Mouse (Mus musculus): ENCODE measurements around the gene Syne3.
A peak's percentile ranks its signal among the peaks of the same experiment; 100 is the strongest.

The Syne3 gene

GRCm38 (mm10) chr12:105000487-105001283 lies 8.9 kb downstream of the Syne3 start:
- no peak for DNase-seq (ENCODE audit: low read depth, low spot score)

GRCm38 (mm10) chr12:104999171-104999570 lies 10.4 kb downstream of the Syne3 start:
- DNase-seq (ENCODE audit: low read depth, low spot score) = peak; percentile 68

GRCm38 (mm10) chr12:104998541-104998940 lies 11.1 kb downstream of the Syne3 start:
- no peak for DNase-seq (ENCODE audit: low read depth, low spot score)

GRCm38 (mm10) chr12:104997641-104998293 lies 11.8 kb downstream of the Syne3 start:
- DNase-seq (ENCODE audit: low read depth, low spot score) = peak; percentile 51

- DNase-seq (ENCODE audit: low read depth, low spot score) = no peak
Observed at GRCm38 (mm10) chr12:104997159-104997558, 12.4 kb downstream of the Syne3 start.

GRCm38 (mm10) chr12:104996012-104996728 lies 13.4 kb downstream of the Syne3 start:
- DNase-seq (ENCODE audit: low read depth, low spot score) = no peak

- no peak for DNase-seq (ENCODE audit: low read depth, low spot score)
Observed at GRCm38 (mm10) chr12:104995259-104995876, 14.2 kb downstream of the Syne3 start.

- no peak for DNase-seq (ENCODE audit: low read depth, low spot score)
Observed at GRCm38 (mm10) chr12:104992838-104993237, 16.8 kb downstream of the Syne3 start.

GRCm38 (mm10) chr12:104992123-104992741 lies 17.4 kb downstream of the Syne3 start:
- DNase-seq (ENCODE audit: low read depth, low spot score) = no peak

- no peak for DNase-seq (ENCODE audit: low read depth, low spot score)
Observed at GRCm38 (mm10) chr12:104990741-104991454, 18.7 kb downstream of the Syne3 start.

GRCm38 (mm10) chr12:104987936-104988335 lies 21.7 kb downstream of the Syne3 start:
- DNase-seq (ENCODE audit: low read depth, low spot score) = no peak

GRCm38 (mm10) chr12:104986781-104987180 lies 22.8 kb downstream of the Syne3 start:
- no peak for DNase-seq (ENCODE audit: low read depth, low spot score)

GRCm38 (mm10) chr12:104986001-104986400 lies 23.6 kb downstream of the Syne3 start:
- DNase-seq (ENCODE audit: low read depth, low spot score) = no peak

GRCm38 (mm10) chr12:104985088-104985487 lies 24.5 kb downstream of the Syne3 start:
- peak; percentile 77 for DNase-seq (ENCODE audit: low read depth, low spot score)

GRCm38 (mm10) chr12:104983476-104983875 lies 26.1 kb downstream of the Syne3 start:
- no peak for DNase-seq (ENCODE audit: low read depth, low spot score)

GRCm38 (mm10) chr12:104978943-104979723 lies 30.5 kb downstream of the Syne3 start:
- DNase-seq (ENCODE audit: low read depth, low spot score) = no peak

- DNase-seq (ENCODE audit: low read depth, low spot score) = peak; percentile 14
Observed at GRCm38 (mm10) chr12:104978420-104978819, 31.2 kb downstream of the Syne3 start.

GRCm38 (mm10) chr12:104976903-104977302 lies 32.7 kb downstream of the Syne3 start:
- DNase-seq (ENCODE audit: low read depth, low spot score) = no peak

- DNase-seq (ENCODE audit: low read depth, low spot score) = no peak
Observed at GRCm38 (mm10) chr12:104976331-104976817, 33.2 kb downstream of the Syne3 start.

GRCm38 (mm10) chr12:104972860-104973259 lies 36.7 kb downstream of the Syne3 start:
- DNase-seq (ENCODE audit: low read depth, low spot score) = no peak
